Mouse (Mus musculus): ENCODE data around the gene Dusp7. TPM values are rescaled to one million over a fixed set of nuclear protein-coding genes. Genes with fewer than 3 reads are reported as not detected.

Dusp7 gene
- polyA plus RNA-seq, 1 experiment from 2014 or later: 9.2 TPM

DNA sequence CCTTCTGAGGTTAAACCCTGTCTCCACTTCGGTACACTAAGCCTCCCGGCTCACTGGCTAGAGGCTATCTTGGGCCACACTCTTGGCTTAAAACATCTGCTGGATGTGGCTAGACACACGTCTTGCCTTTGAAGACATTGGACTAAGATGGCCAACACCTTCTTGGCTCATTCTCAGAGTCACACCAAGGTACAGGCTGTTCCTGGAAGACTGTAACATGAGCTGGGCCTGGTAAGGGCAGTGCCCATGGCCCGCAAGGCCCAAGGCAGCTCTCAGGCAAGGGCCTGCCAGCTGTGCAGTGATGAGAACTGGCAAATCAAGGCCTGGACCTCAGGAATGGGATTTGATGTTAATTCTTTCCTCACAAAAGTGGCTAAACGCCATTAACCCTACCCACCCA lies 45.2 kb downstream of the Dusp7 start:
- Histone ChIP-seq H3K4me1 (peaks cover 23% of the 10 kb centered on the region), H3K4me2 (replicated peaks) (no peak overlapping the region), H3K27me3 (no peaks in the 10 kb centered on the region), H3K9me3 (no peaks in the 10 kb centered on the region), H3K9ac (replicated peaks) (no peak overlapping the region), H3K4me3 (no peak overlapping the region), H3K27ac (replicated peaks) (no peak overlapping the region), H3K36me3 (no peaks in the 10 kb centered on the region)
- ATAC-seq (replicated peaks): no peak
- 88% methylated on average over 5 of the region's 5 CpGs for WGBS

DNA sequence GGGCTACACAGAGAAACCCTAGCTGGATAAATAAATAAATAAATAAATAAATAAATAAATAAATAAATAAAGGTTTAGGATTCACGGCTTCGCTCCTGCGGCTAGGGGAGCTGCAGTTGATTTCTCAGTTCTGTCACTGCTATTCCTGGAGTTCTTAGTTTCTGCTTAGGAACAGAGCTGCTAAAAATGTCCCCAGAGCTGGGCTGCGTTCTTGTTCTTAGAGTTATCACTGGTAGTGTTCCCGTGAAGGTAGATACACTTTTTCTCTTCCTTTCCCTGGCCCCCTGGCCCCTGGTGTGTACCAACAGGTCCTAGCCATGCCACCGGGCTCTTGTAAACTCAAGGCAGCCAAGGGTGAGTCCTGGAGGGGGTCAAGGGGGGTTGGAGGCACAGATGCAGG lies 48.4 kb downstream of the Dusp7 start:
- no peak overlapping the region for H3K4me3 ChIP-seq
- no peaks in the 10 kb centered on the region for H3K27me3 ChIP-seq
- WGBS: 89% methylated on average over 6 of the region's 6 CpGs
- no peak overlapping the region for H3K4me2 ChIP-seq (replicated peaks)
- peaks cover 39% of the 10 kb centered on the region for H3K4me1 ChIP-seq
- H3K9ac ChIP-seq (replicated peaks): no peak overlapping the region
- no peak overlapping the region for H3K27ac ChIP-seq (replicated peaks)
- H3K36me3 ChIP-seq: no peaks in the 10 kb centered on the region
- H3K9me3 ChIP-seq: no peaks in the 10 kb centered on the region
- ATAC-seq (replicated peaks): no peak

- H3K36me3 ChIP-seq: no peaks in the 10 kb centered on the region
- ATAC-seq (replicated peaks): peak; percentile 83
- peaks cover 39% of the 10 kb centered on the region for H3K4me1 ChIP-seq
- H3K9ac ChIP-seq (replicated peaks): peak overlapping the region; percentile 45
- peak overlapping the region; percentile 37 for H3K4me3 ChIP-seq
- H3K27me3 ChIP-seq: no peaks in the 10 kb centered on the region
- 14% methylated on average over 29 of the region's 29 CpGs for WGBS
- H3K9me3 ChIP-seq: no peaks in the 10 kb centered on the region
- H3K27ac ChIP-seq (replicated peaks): peak overlapping the region; percentile 79
- H3K4me2 ChIP-seq (replicated peaks): peak overlapping the region; percentile 80
Measured at GRCm38 (mm10) chr9:106417841-106418625, 49.6 kb downstream of the Dusp7 start.

- H3K9ac ChIP-seq (replicated peaks): no peak overlapping the region
- no peak overlapping the region for H3K4me3 ChIP-seq
- no peaks in the 10 kb centered on the region for H3K27me3 ChIP-seq
- H3K4me2 ChIP-seq (replicated peaks): no peak overlapping the region
- 0 out of 2 replicates have a peak overlapping the region, but pooled peaks have one; percentile 15 for H3K27ac ChIP-seq (replicated peaks)
- no peaks in the 10 kb centered on the region for H3K9me3 ChIP-seq
- H3K4me1 ChIP-seq: peaks cover 39% of the 10 kb centered on the region
- WGBS: 0% methylated on average over 2 of the region's 2 CpGs
- no peaks in the 10 kb centered on the region for H3K36me3 ChIP-seq
- ATAC-seq (replicated peaks): no peak
Measured at GRCm38 (mm10) chr9:106420608-106421007, 52.2 kb downstream of the Dusp7 start.

- 8% methylated on average over 17 of the region's 18 CpGs for WGBS
- Histone ChIP-seq H3K36me3 (no peaks in the 10 kb centered on the region), H3K4me2 (replicated peaks) (peak overlapping the region; percentile 19), H3K27me3 (no peaks in the 10 kb centered on the region), H3K4me1 (peaks cover 39% of the 10 kb centered on the region), H3K9ac (replicated peaks) (no peak overlapping the region), H3K9me3 (no peaks in the 10 kb centered on the region), H3K4me3 (no peak overlapping the region), H3K27ac (replicated peaks) (no peak overlapping the region)
- ATAC-seq (replicated peaks): peak; percentile 31; the same call in 1 of the 2 replicates
Measured at GRCm38 (mm10) chr9:106421033-106421864, 52.8 kb downstream of the Dusp7 start.

DNA sequence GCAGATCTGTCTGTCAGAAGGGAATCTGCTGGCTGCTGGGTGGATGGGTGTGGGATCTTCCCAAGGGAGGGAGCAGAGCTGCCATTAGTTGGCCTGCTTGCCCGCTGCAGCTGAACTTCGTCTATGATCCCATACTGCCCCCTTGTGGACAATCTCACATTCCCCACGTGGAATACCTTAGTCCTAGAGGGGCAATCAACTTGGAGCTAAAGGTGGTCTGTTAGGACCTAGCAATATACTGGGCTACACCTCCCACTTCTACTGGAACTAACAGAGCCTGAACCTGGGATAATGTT lies 53.4 kb downstream of the Dusp7 start:
- no peaks in the 10 kb centered on the region for H3K36me3 ChIP-seq
- H3K9ac ChIP-seq (replicated peaks): no peak overlapping the region
- H3K9me3 ChIP-seq: no peaks in the 10 kb centered on the region
- peak overlapping the region; percentile 19 for H3K4me2 ChIP-seq (replicated peaks)
- no peak overlapping the region for H3K4me3 ChIP-seq
- no peak overlapping the region for H3K27ac ChIP-seq (replicated peaks)
- ATAC-seq (replicated peaks): peak; percentile 79
- WGBS: 0% methylated on average over 3 of the region's 3 CpGs
- no peaks in the 10 kb centered on the region for H3K27me3 ChIP-seq
- peaks cover 39% of the 10 kb centered on the region for H3K4me1 ChIP-seq

Other genes starting within 250 kb of the Dusp7 start
- 2.9 and 3.2 TPM in 2 replicates for gene Glyctk, start 210.5 kb upstream of the Dusp7 start, polyA plus RNA-seq (2015; fragmentation: Nextera tagmentation; extraction: Ambion mirVana)
- 38.1 and 41.5 TPM in 2 replicates for gene Wdr82, start 197.7 kb upstream of the Dusp7 start, polyA plus RNA-seq (2015; fragmentation: Nextera tagmentation; extraction: Ambion mirVana)
- 15.4 and 15.8 TPM in 2 replicates for gene Ppm1m, start 168.9 kb upstream of the Dusp7 start, polyA plus RNA-seq (2015; fragmentation: Nextera tagmentation; extraction: Ambion mirVana)
- 54.8 and 57.3 TPM in 2 replicates for gene Twf2, start 165.5 kb upstream of the Dusp7 start, polyA plus RNA-seq (2015; fragmentation: Nextera tagmentation; extraction: Ambion mirVana)
- gene Tlr9, start 146.0 kb upstream of the Dusp7 start, polyA plus RNA-seq (2015; fragmentation: Nextera tagmentation; extraction: Ambion mirVana): not detected in 2 replicates
- 93.6 and 101 TPM in 2 replicates for gene Alas1, start 120.0 kb upstream of the Dusp7 start, polyA plus RNA-seq (2015; fragmentation: Nextera tagmentation; extraction: Ambion mirVana)
- 13.1 and 13.4 TPM in 2 replicates for gene Poc1a, start 87.6 kb upstream of the Dusp7 start, polyA plus RNA-seq (2015; fragmentation: Nextera tagmentation; extraction: Ambion mirVana)
- gene Rpl29, start 60.8 kb downstream of the Dusp7 start, polyA plus RNA-seq (2015; fragmentation: Nextera tagmentation; extraction: Ambion mirVana): 615 and 643 TPM in 2 replicates
- 33.1 and 36.4 TPM in 2 replicates for gene Acy1, start 69.7 kb downstream of the Dusp7 start, polyA plus RNA-seq (2015; fragmentation: Nextera tagmentation; extraction: Ambion mirVana)
- 5.6 and 6.9 TPM in 2 replicates for gene Abhd14b, start 78.8 kb downstream of the Dusp7 start, polyA plus RNA-seq (2015; fragmentation: Nextera tagmentation; extraction: Ambion mirVana)
- 64.8 and 68.5 TPM in 2 replicates for gene Abhd14a, start 79.0 kb downstream of the Dusp7 start, polyA plus RNA-seq (2015; fragmentation: Nextera tagmentation; extraction: Ambion mirVana)
- 251 and 266 TPM in 2 replicates for gene Pcbp4, start 84.7 kb downstream of the Dusp7 start, polyA plus RNA-seq (2015; fragmentation: Nextera tagmentation; extraction: Ambion mirVana)
- 0.64 and 0.75 TPM in 2 replicates for gene Gpr62, start 97.3 kb downstream of the Dusp7 start, polyA plus RNA-seq (2015; fragmentation: Nextera tagmentation; extraction: Ambion mirVana)
- gene Rrp9, start 107.3 kb downstream of the Dusp7 start, polyA plus RNA-seq (2015; fragmentation: Nextera tagmentation; extraction: Ambion mirVana): 57.9 and 60.9 TPM in 2 replicates
- gene Parp3, start 108.3 kb downstream of the Dusp7 start, polyA plus RNA-seq (2015; fragmentation: Nextera tagmentation; extraction: Ambion mirVana): 0.41 and 0.47 TPM in 2 replicates
- not detected in 2 replicates for gene Iqcf1, start 131.3 kb downstream of the Dusp7 start, polyA plus RNA-seq (2015; fragmentation: Nextera tagmentation; extraction: Ambion mirVana)
- gene Iqcf5, start 145.9 kb downstream of the Dusp7 start, polyA plus RNA-seq (2015; fragmentation: Nextera tagmentation; extraction: Ambion mirVana): not detected in 2 replicates
- not detected in 2 replicates for gene Iqcf3, start 193.0 kb downstream of the Dusp7 start, polyA plus RNA-seq (2015; fragmentation: Nextera tagmentation; extraction: Ambion mirVana)
- gene Iqcf4, start 202.4 kb downstream of the Dusp7 start, polyA plus RNA-seq (2015; fragmentation: Nextera tagmentation; extraction: Ambion mirVana): not detected in 2 replicates

Measured in forebrain, embryonic 15.5 days (tissue).